Mouse (Mus musculus): Measurements from ENCODE around the gene Adam19.

DNA sequence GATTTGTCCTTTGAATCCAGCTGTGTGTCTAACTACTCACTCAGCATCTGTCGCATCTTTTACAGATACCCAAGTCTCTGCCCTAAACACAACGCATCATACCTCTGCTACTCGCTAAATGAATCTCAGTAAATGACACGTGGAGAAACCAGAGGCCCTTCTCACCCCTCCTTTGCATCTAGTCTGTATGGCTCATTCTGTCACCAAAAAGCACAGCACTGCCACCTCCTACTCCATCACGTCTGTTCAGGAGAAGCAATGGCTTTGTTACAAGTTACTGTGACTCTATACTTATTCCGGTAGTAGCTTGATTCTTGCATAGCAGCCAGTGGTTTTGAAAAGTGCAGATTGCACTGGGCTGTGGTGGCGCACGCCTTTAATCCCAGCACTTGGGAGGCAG lies 101.2 kb downstream of the Adam19 start:
- TF ChIP-seq CTCF (IDR thresholded peaks at IDR 0.05; ENCODE audit: borderline replicate concordance, extremely low read depth, insufficient read depth, insufficient read length) (no peak), POLR2A (IDR thresholded peaks at IDR 0.05; ENCODE audit: borderline replicate concordance, extremely low read depth, insufficient read depth, insufficient read length, poor library complexity, severe bottlenecking) (no peak)

Data from brain, embryonic 14.5 days (tissue).